Mouse (Mus musculus) hindbrain, embryonic 16.5 days (tissue): ENCODE measurements around the gene Brd1. TPM values are rescaled to one million over a fixed set of nuclear protein-coding genes. Genes with fewer than 3 reads are reported as not detected.
"Not testable (repeated sequence)": the region's sequence is repeated elsewhere in the genome, so short reads cannot be mapped to it uniquely, and the experiment has no call there.

Experiments
- ATAC-seq: fragments of 200-750 bp; cut with Nextera tagmentation; 2 replicates; pipeline ENCODE4 v1.8.0; 2017; ENCODE audit warnings: moderate TSS enrichment, moderate library complexity
- H3K27ac ChIP-seq: fragments of 300-500 bp; sonication (generic); 2 replicates; pipeline ENCODE4 v1.5.1; 2014; ENCODE audit warnings: low read depth, mild to moderate bottlenecking, control low read depth, low read length, moderate library complexity
- H3K27me3 ChIP-seq: fragments of 300-500 bp; sonication (generic); replicated peaks from 2 replicates; pipeline ENCODE4 v1.6.1; 2014; ENCODE audit warnings: low read length; ENCODE audit not compliant: control insufficient read depth, insufficient read depth
- H3K36me3 ChIP-seq: fragments of 300-500 bp; sonication (generic); 2 replicates; pipeline ENCODE4 v1.6.1; 2014; ENCODE audit warnings: mild to moderate bottlenecking, low read length, moderate library complexity, mixed read lengths; ENCODE audit not compliant: control insufficient read depth, insufficient read depth
- H3K4me1 ChIP-seq: fragments of 300-500 bp; sonication (generic); 2 replicates; pipeline ENCODE4 v1.6.1; 2014; ENCODE audit warnings: low read depth, low read length; ENCODE audit not compliant: control insufficient read depth, insufficient read depth
- H3K4me2 ChIP-seq: fragments of 300-500 bp; sonication (generic); 2 replicates; pipeline ENCODE4 v1.6.1; 2014; ENCODE audit warnings: mild to moderate bottlenecking, low read length, control low read depth, moderate library complexity
- H3K4me3 ChIP-seq: fragments of 300-500 bp; sonication (generic); 2 replicates; pipeline ENCODE4 v1.5.1; 2014; ENCODE audit warnings: mild to moderate bottlenecking, low read length, control low read depth, moderate library complexity
- H3K9ac ChIP-seq: fragments of 300-500 bp; sonication (generic); 2 replicates; pipeline ENCODE4 v1.6.1; 2014; ENCODE audit warnings: low read depth, mild to moderate bottlenecking, control low read depth, low read length, moderate library complexity
- H3K9me3 ChIP-seq: fragments of 300-500 bp; sonication (generic); 2 replicates; pipeline ENCODE4 v1.6.1; 2014; ENCODE audit warnings: mild to moderate bottlenecking, low read length, moderate library complexity; ENCODE audit not compliant: control insufficient read depth
- WGBS: fragments of 180-500 bp; shearing (Covaris S2); extraction: QIAGEN DNeasy Blood & Tissue Kit; methylation state at CpG from one replicate; pipeline ENCODE4 v1.1.7; 2014; 5-methylcytosine and 5-hydroxymethylcytosine counted together
- polyA plus RNA-seq: library from polyadenylated mRNA; unstranded; fragments of >200 nt; fragmentation: Nextera tagmentation; extraction: Ambion mirVana; gene quantifications from 2 replicates; pipeline ENCODE4 v1.2.1, GENCODE M21; 2015

Brd1 gene
- 12.9 and 14.9 TPM in 2 replicates for polyA plus RNA-seq

- WGBS = under 1% methylated on average over 83 of the region's 103 CpGs
- Histone ChIP-seq H3K27me3 (no peaks in the 10 kb centered on the region), H3K9ac (peak within 1 kb of the TSS; percentile 98), H3K4me1 (peaks cover 21% of the 10 kb centered on the region), H3K27ac (peak within 1 kb of the TSS; percentile 91), H3K9me3 (no peaks in the 10 kb centered on the region), H3K4me3 (peak within 1 kb of the TSS; percentile 98), H3K36me3 (peaks cover 8% of the 10 kb centered on the region), H3K4me2 (peak within 1 kb of the TSS; percentile 77)
- ATAC-seq = peak; percentile 91
Observed at GRCm38 (mm10) chr15:88733834-88734571, at the start of gene Brd1. Gene Brd1 (minus strand): TSS chr15:88734233.

GRCm38 (mm10) chr15:88774630-88775029 is 40.6 kb upstream of the Brd1 start:
- not testable (repeated sequence) for H3K4me1 ChIP-seq, ATAC-seq, H3K4me2 ChIP-seq, H3K4me3 ChIP-seq, H3K9me3 ChIP-seq, H3K9ac ChIP-seq, H3K27me3 ChIP-seq, H3K27ac ChIP-seq
- H3K36me3 ChIP-seq = peaks cover 15% of the 10 kb centered on the region; the same call in 1 of the 2 replicates
- 89% methylated on average over 5 of the region's 5 CpGs for WGBS

- 91% methylated on average over 1 of the region's 1 CpGs for WGBS
- Histone ChIP-seq H3K9me3 (no peaks in the 10 kb centered on the region), H3K27ac (no peak overlapping the region), H3K36me3 (peaks cover 19% of the 10 kb centered on the region), H3K4me1 (no peaks in the 10 kb centered on the region), H3K4me2 (no peak overlapping the region), H3K4me3 (no peak overlapping the region), H3K9ac (no peak overlapping the region), H3K27me3 (no peaks in the 10 kb centered on the region)
- ATAC-seq = no peak
Observed at GRCm38 (mm10) chr15:88768537-88768936, 34.5 kb upstream of the Brd1 start.

GRCm38 (mm10) chr15:88766139-88766538 is 32.1 kb upstream of the Brd1 start:
- H3K27me3 ChIP-seq, H3K4me1 ChIP-seq, H3K4me2 ChIP-seq, H3K4me3 ChIP-seq, H3K27ac ChIP-seq, ATAC-seq, H3K9ac ChIP-seq, H3K9me3 ChIP-seq: not testable (repeated sequence)
- H3K36me3 ChIP-seq = peaks cover 19% of the 10 kb centered on the region
- WGBS = 92% methylated on average over 2 of the region's 2 CpGs

GRCm38 (mm10) chr15:88761551-88761950 is 27.5 kb upstream of the Brd1 start:
- no peak for ATAC-seq
- no peak overlapping the region for H3K9ac ChIP-seq
- H3K4me2 ChIP-seq = no peak overlapping the region
- no peak overlapping the region for H3K27ac ChIP-seq
- no peaks in the 10 kb centered on the region for H3K4me1 ChIP-seq
- H3K27me3 ChIP-seq = no peaks in the 10 kb centered on the region
- 95% methylated on average over 4 of the region's 4 CpGs for WGBS
- H3K9me3 ChIP-seq = no peaks in the 10 kb centered on the region
- peaks cover 15% of the 10 kb centered on the region for H3K36me3 ChIP-seq
- no peak overlapping the region for H3K4me3 ChIP-seq

GRCm38 (mm10) chr15:88758061-88758460 is 24.0 kb upstream of the Brd1 start:
- peaks cover 14% of the 10 kb centered on the region for H3K36me3 ChIP-seq
- H3K4me2 ChIP-seq = no peak overlapping the region
- H3K27me3 ChIP-seq = no peaks in the 10 kb centered on the region
- no peak overlapping the region for H3K4me3 ChIP-seq
- no peaks in the 10 kb centered on the region for H3K9me3 ChIP-seq
- WGBS = 94% methylated on average over 3 of the region's 3 CpGs
- no peak for ATAC-seq
- no peak overlapping the region for H3K9ac ChIP-seq
- H3K4me1 ChIP-seq = peaks cover 8% of the 10 kb centered on the region
- H3K27ac ChIP-seq = no peak overlapping the region

GRCm38 (mm10) chr15:88755761-88756160 is 21.7 kb upstream of the Brd1 start:
- WGBS = over 99% methylated on average over 18 of the region's 18 CpGs
- no peak overlapping the region for H3K4me3 ChIP-seq
- H3K4me1 ChIP-seq = peaks cover 11% of the 10 kb centered on the region
- H3K9me3 ChIP-seq = no peaks in the 10 kb centered on the region
- H3K27me3 ChIP-seq = no peaks in the 10 kb centered on the region
- no peak overlapping the region for H3K27ac ChIP-seq
- H3K9ac ChIP-seq = no peak overlapping the region
- peaks cover 7% of the 10 kb centered on the region; the same call in 1 of the 2 replicates for H3K36me3 ChIP-seq
- no peak for ATAC-seq
- no peak overlapping the region for H3K4me2 ChIP-seq

- Histone ChIP-seq H3K27me3 (no peaks in the 10 kb centered on the region), H3K4me3 (no peak overlapping the region), H3K9me3 (no peaks in the 10 kb centered on the region), H3K4me2 (no peak overlapping the region), H3K27ac (no peak overlapping the region), H3K9ac (no peak overlapping the region), H3K4me1 (peaks cover 15% of the 10 kb centered on the region), H3K36me3 (peaks cover 7% of the 10 kb centered on the region; the same call in 1 of the 2 replicates)
- 92% methylated on average over 2 of the region's 2 CpGs for WGBS
- no peak for ATAC-seq
Observed at GRCm38 (mm10) chr15:88754896-88755295, 20.9 kb upstream of the Brd1 start.

GRCm38 (mm10) chr15:88752403-88752733 is 18.3 kb upstream of the Brd1 start:
- no peak for ATAC-seq
- Histone ChIP-seq H3K9ac (peak overlapping the region; percentile 90), H3K4me1 (peaks cover 15% of the 10 kb centered on the region), H3K36me3 (0 out of 2 replicates have a peak, but pooled peaks cover 2% of the 10 kb centered on the region), H3K27ac (peak overlapping the region; percentile 90), H3K4me2 (peak overlapping the region; percentile 64), H3K9me3 (no peaks in the 10 kb centered on the region), H3K27me3 (no peaks in the 10 kb centered on the region), H3K4me3 (peak overlapping the region; percentile 95)
- under 1% methylated on average over 8 of the region's 8 CpGs for WGBS
